Mouse (Mus musculus): ENCODE results near the gene D130052B06Rik.

D130052B06Rik gene

DNA sequence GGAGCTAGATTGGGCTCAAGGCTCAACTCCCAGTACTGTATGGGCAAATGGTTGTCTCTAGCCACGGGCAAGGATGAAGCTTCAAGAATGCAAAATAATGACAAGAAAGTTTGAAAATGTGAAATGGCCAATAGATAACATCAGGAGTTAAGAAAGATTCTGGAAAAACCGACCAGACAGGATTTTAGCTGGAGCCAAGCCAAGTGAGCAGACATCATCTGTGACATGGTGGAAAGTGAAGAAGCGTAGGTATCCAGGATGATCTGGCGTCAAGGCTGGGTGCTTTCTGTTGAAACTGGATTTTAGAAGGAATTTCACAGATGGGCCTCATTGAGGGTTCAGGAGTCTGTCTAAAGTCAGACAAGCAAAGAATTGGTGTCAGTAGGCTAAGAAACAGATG, at the start of gene D130052B06Rik:
TSS of gene D130052B06Rik (plus strand) at position 317 of the 400 bp plus-strand sequence.
- DNase-seq (ENCODE audit: low read depth), result no peak

DNA sequence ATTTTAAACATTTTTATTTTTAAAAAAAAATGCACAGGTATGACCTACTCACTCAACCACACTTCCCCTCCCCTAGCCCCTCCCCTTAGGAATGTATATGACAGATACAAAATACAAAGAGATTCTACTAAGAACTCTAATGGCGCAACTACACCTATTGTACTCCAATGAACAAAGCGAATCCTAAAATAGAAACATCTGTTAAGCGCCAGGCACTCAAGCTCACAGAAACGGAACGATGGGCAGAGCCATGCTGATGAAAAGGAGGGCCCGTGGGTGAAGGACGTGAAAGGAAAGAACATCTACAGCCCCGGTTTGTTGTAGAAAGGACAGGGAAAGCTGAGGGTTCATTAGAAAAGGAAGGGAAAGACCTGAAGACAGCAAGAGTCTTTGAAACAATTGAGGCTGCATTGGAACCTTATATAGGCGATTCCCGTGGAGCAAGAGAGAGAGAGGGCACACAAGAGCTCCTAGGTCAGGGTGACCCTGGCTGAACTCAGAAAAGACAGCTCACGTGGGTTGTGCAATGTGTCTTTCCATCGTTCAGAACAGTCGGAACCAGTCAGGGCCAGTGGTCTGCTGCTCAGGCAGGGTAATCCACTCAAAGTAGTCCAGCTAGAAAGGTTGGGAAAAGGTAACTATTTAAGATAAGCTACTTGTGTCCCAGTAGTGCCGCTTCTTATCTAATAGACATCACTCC, 48.1 kb upstream of the D130052B06Rik start:
- DNase-seq (ENCODE audit: low read depth), result no peak

DNA sequence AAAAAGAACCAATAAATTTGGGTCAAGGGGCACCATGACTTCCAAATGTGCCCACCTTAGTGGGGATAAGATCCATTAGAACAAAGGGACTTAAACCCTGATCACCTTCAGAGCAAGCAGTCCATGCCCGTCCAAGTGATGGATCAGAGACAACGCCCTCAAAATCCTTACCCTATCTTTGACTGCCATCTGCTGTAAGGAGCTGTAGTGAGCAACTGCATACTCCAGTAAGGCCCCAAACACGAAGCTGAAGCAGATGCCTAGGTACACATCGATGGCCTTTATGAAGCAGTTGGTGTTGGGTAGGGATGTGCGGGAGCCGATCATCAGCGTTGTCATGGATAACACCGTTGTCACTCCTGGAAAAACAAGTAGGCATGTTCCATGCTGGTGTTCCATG, 45.0 kb upstream of the D130052B06Rik start:
- no peak for DNase-seq (ENCODE audit: low read depth)

DNA sequence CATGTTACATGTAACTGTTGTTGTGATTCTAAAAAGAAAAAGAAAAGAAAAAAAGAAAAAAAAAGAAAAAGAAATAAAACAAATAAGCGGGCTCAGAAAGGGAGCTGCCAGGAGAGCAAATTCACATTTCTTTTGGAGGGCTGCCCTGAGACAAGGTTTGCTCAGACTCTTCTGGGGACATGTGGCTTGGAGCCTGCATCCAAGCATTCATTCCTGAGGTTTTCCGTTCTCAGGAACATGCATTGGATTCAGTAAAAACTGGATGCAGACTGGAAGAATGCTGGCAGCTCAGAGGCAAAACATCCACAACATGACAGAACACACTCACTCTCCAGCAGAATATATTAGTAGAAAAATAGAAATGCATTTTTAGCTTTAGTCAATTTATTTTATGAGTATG, 35.2 kb upstream of the D130052B06Rik start:
- no peak for DNase-seq (ENCODE audit: low read depth)

DNA sequence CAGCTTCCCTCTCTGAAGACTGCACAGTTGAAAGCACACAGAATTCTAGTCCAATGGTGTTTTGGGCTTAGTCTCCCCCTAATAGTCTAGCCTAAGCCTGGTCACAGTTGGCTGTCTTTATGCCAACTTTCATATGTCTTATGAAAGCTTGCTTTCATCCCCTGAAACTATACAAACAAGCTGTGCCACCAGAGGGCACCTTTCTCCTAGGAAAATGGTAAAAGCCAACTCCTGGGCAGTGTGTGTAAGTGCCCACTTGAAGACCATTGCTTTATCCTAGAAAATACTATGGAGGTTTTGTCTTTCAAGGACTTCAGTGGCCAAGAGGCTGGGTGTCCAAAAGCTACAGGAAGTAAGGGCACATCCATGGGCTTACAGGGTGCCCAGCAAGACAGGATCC, 28.7 kb upstream of the D130052B06Rik start:
- no peak for DNase-seq (ENCODE audit: low read depth)

DNA sequence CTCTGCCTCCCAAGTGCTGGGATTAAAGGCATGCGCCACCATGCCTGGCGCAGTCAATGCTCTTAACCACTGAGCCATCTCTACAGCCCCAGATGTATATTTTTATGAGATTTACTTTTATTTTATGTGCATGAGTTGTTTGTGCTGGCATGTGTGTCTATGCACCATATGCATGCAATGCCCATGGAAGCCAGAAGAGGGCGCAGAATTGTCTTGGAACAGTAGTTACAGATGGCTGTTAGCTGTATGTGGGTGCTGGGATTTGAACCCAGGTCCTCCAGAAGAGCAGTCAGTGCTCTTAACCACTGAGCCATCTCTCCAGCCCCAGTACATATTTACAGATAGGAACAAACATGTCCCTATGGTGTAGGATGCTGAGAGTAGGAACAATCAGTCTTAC, 24.2 kb upstream of the D130052B06Rik start:
- DNase-seq (ENCODE audit: low read depth), result no peak

DNA sequence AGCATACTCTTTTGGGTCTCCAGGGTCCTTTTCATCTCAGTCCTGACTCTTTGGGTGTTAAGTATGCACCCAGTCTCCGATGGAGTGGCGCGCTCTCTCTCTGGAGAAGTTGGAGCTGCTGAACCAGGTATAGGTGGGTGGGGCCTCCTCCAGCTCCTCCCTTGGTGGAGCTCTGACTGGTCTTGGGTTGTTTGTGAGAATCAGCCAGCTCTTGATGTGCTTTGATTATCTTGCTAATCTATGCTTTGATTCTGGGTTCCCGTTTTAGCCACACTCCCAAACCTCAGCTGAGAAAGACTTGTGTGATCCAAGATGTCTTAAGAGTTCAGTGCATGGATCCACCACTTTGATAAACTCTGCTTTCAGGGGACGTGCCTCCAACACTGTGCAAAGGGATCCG, 20.2 kb upstream of the D130052B06Rik start, which contains the start of gene Gabrp:
TSS of gene Gabrp (minus strand) at position 101 of the 400 bp plus-strand sequence.
- DNase-seq (ENCODE audit: low read depth), result no peak

DNA sequence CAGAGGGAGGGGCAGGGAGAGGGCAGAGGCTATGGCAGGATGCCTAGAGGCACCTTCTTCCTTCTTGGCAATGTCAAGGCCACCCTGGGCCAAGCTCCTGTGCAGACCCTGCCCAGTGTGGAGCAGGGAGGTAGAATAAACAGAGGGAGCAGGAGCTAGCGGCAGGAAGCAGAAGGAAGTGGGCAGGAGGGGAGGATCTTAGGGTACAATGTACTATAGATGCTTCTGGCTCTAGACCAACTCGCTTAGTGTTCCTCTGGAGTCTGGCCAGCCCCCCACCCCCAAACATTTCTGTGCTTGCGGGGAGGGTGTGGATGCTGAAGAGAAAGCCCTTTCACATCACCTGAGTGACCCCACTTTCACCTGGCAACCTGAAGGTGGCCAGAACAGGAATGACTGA, 19.5 kb upstream of the D130052B06Rik start:
- no peak for DNase-seq (ENCODE audit: low read depth)

DNA sequence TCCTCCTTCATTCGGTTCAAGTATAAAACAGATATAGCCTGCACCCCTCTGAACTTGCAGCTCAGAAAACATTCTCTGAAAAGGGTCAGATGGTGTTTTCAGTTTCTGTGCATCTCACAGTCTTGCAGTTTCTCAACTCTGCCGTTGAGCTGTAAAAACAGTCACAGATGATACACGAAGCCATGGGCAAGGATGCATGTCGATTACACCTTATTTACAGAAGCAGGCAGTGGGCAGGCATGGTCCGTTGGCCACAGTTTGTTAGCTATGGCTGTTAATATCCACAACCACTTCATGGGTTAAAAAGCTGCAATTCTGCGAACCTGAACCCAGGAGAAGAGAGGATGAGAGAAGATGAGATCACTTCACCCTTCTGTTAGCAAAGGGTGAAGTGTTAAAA, 12.5 kb upstream of the D130052B06Rik start:
- no peak for DNase-seq (ENCODE audit: low read depth)

DNA sequence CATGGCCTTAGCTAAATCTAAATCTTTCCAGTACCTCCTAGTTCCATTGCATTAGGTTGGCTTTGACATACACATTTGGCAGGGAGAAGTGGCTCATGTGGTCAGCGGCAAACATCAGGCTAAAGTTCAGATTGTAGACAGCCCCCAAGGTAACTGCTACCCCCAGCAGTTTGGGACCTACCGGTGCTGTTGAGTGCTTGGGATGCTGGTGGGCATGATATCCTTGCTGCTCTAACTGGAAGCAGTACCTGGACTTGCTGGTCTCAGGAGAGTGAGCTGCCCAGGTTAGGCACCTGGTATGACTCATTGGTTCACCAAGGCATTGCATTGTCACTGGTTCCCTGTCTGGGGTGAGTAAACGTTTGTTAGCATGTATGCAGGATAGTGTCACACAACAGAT, 8.3 kb upstream of the D130052B06Rik start:
- no peak for DNase-seq (ENCODE audit: low read depth)

DNA sequence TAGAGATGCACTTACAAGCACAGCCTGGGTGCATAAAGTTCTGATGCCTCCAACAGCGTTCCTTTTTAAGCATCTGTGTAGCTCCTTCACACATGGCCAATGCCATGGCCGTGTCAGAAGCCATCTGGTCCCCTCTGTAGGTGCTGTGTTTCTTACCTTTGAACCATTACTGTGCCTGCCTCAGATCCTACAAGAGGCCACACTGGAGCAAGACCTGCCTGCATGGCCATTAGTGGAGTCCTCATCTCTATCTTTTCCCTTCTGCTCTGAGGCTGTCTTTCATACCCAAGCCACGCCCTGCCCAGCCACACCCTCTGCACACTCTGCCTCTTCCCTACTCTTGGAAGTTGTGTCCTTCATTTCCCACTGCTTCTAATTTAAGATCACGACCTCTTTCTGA, 6.3 kb upstream of the D130052B06Rik start:
- DNase-seq (ENCODE audit: low read depth), result no peak

DNA sequence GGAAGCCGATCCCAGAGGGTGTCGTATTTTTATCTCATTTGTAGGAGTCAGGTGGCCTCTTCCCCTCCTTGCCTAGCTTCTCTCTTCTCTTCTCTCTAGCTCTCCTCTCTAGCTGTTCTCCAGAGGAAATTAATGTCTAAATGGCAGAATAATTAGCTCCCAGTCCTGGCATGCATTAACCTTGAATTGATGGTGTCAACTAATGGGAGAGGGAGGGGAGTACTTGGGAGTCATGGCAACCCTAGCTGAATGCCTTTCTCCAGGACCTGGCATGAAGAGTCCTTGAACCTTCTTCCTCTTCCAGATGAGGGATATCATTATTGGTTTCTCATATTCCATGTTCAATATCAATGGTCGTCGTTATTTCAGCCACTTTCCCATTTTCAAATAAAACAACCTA, 2.4 kb upstream of the D130052B06Rik start:
- no peak for DNase-seq (ENCODE audit: low read depth)

DNA sequence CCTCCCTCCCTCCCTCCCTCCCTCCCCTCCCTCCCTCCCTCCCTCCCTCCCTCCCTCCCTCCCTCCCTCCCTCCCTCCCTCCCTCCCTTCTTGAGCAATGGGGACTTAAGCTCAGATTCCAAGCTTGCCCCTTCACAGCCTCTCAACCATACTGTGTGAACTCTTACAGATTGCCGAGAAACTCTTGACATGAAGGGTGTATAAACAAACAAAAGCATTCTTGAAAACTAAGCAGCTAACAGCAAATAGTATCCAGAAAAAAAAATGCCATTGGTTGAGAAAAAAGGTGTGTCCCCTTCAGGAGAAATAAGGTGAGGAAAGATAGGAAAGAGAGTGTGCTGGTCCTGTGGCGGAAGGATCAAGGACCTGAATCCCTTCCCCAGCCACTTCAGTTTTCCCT, 4.1 kb downstream of the D130052B06Rik start:
- DNase-seq (ENCODE audit: low read depth), result no peak

DNA sequence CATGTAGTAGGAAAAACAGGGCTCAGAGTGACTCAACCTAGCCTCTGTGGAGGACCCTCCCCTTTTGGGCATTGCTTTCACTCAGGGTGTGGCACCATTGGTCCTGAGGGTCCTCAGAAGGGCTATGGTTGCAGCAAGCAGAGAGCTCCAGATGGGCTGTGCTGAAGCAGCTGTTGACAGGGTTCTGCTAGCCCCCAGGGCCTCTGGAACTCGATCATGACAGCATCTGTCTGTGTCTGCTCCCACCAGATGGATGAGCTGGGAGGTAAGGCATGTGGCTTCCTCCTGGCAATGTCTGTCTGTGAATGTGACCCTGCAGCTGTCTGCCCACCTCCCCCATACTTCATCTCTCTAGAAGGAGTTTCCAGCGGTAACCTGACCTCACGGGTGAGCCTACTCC, 8.7 kb downstream of the D130052B06Rik start:
- DNase-seq (ENCODE audit: low read depth), result no peak

DNA sequence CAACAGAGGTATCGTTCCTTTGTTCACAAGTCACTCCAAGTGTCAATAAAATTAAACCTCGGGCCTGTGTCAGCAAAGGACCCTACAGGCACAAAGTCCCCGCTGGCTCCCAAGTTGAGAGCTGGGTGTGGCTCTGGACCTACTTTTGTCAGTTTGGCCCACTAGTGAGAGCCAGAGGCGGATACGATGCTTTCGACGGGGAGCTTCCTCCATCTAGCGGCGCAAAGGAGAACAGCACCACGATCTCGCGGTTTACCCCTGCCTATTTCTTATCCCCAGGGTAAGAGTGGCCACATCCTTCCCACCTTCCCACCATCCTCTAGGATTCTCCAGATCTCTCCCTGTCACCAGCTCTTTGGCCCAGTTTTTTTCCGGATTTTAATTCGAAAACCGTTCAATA, 15.1 kb downstream of the D130052B06Rik start:
- peak; percentile 19 for DNase-seq (ENCODE audit: low read depth)

DNA sequence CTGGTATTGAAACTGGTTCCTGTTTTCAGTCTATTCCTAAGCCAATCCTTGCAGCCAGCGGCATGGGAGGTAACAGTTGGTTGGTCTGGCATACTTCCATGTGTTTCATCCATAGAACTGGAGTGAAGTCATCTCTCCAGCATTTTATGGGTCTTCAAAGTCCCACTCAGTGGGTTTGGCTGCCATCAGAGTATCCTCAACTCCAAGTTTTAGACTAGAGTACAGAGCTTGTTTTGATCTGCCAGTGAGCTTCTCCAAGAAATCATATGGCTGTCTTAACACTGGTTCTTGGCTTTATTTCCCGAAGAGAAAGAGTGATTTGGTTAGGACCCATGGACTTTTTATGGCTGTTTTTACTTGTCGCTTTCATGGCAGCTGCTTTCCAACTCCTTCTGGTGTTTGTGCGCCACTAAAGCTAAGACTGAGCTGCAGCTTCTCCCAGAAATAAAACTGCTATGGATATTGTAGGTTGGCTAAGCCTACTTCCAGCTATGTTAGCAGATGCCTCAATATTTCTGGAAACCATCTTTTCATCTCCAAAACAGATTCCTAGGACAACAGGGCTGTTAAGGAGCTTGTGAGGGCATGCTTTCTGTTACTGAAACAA, 28.1 kb downstream of the D130052B06Rik start:
- DNase-seq (ENCODE audit: low read depth), result no peak

DNA sequence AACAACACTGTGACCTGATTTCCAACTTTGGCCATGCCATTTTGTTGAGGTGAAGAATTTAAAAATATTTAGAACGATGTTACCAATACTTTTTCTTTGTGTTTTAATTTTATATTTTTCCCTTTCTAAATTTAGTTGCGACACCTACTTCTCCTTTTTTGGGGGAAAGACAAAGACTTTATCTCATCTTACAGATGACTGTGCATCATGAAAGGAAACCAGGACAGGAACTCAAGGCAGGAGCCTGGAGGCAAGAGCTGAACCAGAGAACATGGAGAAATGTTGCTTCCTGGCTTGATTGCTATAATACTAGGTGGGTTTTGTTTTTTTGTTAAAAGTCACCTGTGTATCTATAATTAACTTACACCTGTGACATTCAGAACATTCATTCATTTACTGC, 38.0 kb downstream of the D130052B06Rik start:
- no peak for DNase-seq (ENCODE audit: low read depth)

DNA sequence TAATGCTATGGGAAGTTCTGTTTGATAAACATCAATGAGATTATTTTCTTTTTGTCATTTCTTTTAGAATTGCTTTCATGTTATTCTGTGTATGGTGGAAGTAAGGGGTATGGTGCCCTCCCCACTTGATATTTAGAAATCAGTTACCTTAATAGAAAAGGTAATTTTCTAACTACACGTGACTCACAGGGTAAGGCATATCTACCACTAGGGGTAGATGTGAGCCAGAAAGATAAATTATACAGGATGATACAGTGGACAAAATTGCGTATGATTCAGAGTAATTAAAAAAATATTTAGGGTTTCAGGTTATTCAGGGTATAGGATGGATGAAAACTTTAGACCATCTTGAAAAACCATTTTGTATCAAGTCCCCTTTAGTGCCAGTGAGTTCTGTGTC, 50.3 kb downstream of the D130052B06Rik start:
- DNase-seq (ENCODE audit: low read depth), result no peak

DNA sequence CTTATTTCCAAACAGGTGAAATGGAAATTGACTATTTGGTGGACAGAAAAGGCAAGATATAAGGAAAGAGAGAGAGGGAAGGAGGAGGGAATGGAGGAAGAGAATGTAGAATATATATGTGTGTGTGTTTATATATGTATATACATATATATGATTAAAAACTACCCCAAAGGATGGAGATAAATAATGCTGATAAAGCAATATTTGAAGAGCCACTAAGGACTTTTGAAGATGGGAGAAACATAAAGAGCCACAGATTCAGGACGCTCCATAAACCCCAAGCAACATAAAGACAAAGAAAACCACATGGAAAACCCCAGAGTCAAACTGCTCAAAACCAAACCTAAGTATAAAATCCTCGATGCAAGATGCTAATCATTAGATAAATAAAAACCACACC, 55.4 kb downstream of the D130052B06Rik start:
- no peak for DNase-seq (ENCODE audit: low read depth)

DNA sequence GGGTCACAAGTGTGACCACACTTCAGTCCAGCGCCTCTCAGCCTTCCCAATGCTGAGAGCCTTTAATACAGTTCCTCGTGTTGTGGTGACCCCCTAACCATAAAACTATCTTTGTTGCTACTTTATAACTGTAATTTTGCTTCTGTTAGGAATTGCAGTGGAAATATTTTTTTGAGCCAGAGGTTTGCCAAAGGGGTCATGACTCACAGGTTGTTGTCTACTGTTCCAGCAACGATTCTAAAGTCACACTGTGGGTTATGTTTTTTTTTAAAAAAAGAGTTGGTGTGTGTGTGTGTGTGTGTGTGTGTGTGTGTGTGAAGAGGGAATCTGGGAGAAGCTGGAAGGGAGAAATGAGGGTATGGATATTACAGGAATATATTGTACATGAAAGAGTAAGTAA, 56.1 kb downstream of the D130052B06Rik start:
- no peak for DNase-seq (ENCODE audit: low read depth)

DNA sequence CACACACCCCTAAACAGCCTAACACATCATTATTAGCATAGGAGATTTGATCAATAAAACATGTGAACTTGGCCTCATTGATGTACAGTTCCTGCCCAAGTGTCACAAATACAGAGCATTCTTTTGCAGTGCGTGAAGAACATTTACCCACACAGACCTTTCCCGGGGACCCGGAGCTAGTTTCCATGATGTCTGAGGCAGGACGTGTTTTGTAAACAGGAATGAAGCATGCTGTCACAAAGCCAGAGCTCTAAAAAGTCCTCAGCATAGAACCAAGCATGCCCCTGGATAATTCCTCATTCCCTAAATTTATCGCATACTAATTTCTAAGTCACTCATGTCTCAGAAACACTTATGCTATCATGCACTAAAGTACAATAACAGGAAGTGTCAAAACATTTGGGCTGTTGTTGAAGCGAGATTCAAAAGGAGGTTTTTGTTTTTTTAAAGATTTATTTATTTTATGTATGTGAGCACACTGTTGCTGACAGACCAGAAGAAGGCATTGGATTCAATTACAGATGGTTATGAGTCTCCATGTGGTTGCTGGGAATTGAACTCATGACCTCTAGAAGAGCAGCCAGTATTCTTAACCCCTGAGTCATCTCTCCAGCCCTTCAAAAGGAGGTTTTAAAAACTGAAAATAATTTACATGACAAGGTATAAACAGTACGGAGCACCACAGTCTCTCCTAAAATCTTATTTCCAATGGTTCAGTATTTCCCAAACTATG, 56.9 kb downstream of the D130052B06Rik start:
- DNase-seq (ENCODE audit: low read depth), result no peak

DNA sequence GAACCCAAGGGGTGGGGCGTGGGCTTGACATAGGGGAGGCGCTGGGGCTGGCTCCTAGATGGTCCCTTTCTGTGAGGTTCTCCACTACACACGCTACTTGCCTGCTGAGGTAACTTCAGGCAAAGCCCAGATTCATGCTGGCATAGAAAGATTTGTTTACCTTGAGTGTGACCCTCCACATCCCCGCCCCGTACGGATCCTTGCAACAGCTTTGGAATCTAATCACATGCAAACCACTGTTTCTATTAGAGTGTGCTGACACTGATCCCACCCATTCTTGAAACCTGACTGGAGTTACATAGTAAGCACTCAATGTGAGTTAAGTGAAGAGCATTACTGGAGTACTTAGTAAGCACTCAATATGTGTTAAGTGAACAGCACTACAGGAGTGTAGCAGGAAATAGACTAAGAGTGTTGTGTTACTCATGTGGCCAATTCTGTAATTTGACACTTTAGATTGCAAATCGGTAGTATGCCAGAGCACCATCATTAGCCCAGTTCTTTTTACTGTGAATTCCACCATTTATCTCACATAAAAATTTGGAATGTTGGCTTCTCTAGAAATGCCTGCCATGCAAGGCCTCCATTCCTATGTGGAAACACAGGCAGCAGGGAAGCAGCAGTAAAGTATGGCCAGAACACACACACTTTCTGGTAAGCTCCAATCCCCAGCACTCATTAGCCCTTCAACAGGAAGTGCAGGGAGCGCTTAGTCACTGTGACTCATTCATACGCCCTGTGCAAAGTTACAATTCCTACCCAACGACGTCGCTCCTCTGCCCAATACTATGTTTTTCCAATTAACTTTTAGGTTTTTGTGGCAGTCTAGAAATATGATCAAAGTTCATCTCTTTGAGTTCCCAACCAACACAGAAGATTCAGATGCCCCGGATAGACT, 61.2 kb downstream of the D130052B06Rik start:
- no peak for DNase-seq (ENCODE audit: low read depth)
